Mouse (Mus musculus): ENCODE results near the gene Tap1. TPM values are rescaled to one million over a fixed set of nuclear protein-coding genes. Genes with fewer than 3 reads are reported as not detected.

Tap1 gene
- total RNA-seq, 2 experiments from 2014 or later = 2.7 to 3.3 TPM

DNA sequence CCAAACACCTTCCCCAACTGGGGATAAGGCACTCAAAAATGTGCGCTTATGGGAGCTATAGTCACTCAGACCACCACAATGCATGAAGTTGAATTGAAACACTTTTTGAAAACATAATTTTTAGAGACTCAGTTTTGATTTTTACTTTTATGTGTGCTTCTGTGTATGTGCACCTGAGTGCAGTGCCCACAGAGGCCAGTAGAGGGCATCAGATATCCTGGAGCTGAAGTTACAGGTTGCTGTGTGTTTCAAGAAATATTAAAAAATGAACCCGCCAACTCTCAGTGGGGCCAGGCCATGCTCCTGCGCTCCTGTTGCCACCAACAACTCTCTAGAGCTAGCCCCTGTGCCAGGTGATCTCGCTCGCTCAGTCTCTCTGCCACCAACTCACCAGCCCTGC is 14.8 kb upstream of the Tap1 start:
- intact Hi-C loops (cut with DNase I) = loop anchor here (5.0 kb wide), 1 partner anchor 65 kb away; the partner anchor contains the start of gene H2-Ob
- no peak for DNase-seq (ENCODE audit: extremely low spot score in 1 of 2, low spot score in 2 of 2)

DNA sequence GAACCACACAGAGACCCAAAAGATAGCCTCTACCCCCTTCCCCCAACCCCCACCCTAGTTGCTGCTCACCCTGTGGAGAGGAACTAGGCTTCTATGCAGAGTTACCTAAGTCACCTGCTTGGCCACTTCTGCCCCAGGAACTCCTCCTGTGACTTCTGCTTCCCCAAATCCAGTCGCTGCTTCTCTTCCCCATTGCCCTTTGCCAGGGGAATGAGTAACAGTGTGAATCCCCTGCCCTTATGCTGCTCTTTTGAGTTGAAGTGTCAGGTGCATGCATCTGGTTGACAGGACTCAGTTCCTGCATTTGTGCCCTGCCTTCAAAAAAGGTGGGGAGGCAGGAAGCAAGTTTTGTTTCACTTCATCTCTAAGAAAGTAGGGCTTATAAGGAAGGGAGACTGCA is 13.3 kb upstream of the Tap1 start:
- DNase-seq (ENCODE audit: extremely low spot score in 1 of 2, low spot score in 2 of 2) = no peak
- intact Hi-C loops (cut with DNase I) = loop anchor here (5.0 kb wide), 1 partner anchor 63 kb away; the partner anchor contains the start of gene H2-Ob

DNA sequence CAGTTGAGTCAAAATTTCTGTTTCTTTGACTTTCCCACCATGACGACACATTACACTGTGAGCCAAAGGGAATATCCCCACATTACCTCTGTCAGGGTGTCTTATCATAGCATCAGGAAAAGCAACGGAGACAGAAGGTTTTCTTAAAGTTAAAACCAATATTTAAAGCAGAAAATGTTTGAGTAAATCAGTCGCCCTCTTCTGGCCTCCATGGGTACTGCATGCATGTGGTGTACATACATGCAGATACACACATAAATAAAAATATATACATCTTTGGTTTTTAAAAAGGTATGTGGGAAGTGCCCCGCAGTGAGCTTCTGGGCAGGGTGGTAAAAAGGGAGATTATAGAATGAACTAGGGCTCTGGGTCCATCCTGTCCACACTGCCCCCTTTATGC is 10.2 kb upstream of the Tap1 start:
- intact Hi-C loops (cut with DNase I) = loop anchor here (5.0 kb wide), 1 partner anchor 175 kb away; the partner anchor contains the start of gene Btnl2
- no peak for DNase-seq (ENCODE audit: extremely low spot score in 1 of 2, low spot score in 2 of 2)

DNA sequence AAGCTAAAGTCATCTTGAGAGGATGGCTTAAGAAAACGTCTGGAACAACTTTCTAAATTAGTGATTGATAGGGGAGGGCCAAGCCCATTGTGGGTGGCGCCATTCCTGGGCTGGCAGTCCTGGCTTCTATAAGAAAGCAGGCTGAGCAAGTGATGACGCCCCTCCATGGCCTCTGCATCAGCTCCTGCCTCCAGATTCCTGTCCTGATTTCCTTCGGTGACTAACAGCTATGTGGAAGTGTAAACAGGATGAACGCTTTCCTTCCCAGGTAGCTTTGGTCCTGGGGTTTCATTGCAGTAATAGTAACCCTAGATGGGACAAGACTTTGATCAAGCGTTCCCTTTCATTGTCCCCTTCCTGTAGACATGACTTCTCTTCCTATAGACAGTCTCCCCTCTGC is 8.3 kb upstream of the Tap1 start:
- intact Hi-C loops (cut with DNase I) = loop anchor here (5.0 kb wide), 1 partner anchor 173 kb away; the partner anchor contains the start of gene Btnl2
- DNase-seq (ENCODE audit: extremely low spot score in 1 of 2, low spot score in 2 of 2) = no peak

DNA sequence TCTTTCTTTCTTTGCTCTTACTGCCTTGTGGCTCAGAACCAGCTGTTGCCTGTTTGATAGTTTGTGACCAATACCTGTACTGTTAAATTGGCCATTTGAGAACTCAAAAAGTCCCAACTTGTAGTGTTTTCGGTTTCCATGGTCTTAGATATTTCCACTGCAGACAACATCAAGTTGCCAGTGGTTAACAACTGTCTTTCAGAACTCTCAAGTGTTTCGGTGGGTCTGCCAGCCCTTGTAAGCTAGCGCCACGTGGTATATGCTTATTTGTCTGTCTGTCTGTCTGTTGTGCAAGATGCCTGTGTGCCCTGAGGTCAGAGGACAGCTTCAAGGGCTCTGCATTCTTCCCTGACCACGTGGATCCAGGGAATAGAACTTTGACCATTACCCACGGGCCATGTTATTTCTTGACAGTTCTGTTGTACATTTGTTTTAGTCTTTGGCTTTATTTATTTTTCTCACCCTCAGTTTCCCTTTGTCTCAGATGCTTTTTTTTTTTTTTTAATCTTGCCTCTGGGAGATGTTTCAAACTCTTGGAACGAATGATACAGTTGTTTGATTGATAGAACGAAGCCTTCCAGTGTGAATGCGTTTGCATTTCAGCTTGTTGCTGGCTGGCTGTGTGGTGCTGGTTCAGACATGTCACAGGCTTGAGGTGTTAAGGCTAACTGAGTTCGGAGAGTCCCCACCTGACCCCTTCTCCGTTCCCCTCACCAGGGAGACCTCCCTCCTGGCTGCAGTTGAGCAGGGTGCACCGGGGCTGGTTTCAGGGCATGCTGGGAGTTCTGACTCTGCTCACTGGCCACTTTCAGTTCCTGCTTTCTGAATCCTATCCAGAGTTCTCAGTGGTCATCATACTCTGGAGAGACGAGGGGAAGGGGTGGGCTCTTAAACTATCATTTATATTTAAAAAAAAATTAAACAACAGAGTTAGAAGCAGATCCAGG is 7.2 kb upstream of the Tap1 start:
- intact Hi-C loops (cut with DNase I) = loop anchor here (5.0 kb wide), 1 partner anchor 172 kb away; the partner anchor contains the start of gene Btnl2
- no peak for DNase-seq (ENCODE audit: extremely low spot score in 1 of 2, low spot score in 2 of 2)

DNA sequence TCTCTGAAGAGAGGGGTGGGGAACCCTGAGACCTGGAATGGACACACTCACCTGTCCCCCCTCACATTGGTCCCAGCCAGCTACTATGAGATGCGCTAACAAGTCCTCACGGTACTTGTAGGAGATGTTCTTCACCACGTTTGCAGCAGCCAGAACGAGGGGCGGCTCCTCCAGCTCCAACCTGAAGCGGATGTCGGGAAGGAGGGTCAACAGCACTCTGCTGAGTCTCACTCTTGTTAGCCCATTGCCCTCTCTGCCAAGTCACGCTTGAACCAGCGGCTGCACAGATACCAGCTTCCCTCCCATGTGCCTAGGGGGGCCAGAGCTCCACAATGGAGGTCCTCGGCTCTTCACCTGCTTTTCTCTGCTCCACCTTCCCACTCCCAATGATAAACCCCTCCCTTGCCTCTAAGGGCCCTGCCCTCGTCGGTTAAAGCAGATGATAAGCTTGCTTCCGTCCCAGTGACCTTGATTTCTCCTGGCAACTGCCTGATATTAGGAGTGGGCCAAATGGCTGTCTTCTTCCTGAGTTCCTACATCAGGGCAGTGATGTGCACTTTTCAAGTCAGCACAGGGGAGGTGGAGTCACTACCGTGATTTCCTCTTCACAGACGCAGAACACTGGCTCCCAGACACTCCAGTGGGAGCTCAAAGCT is 3.7 kb upstream of the Tap1 start:
- intact Hi-C loops (cut with DNase I) = no loop called here
- no peak for DNase-seq (ENCODE audit: extremely low spot score in 1 of 2, low spot score in 2 of 2)

DNA sequence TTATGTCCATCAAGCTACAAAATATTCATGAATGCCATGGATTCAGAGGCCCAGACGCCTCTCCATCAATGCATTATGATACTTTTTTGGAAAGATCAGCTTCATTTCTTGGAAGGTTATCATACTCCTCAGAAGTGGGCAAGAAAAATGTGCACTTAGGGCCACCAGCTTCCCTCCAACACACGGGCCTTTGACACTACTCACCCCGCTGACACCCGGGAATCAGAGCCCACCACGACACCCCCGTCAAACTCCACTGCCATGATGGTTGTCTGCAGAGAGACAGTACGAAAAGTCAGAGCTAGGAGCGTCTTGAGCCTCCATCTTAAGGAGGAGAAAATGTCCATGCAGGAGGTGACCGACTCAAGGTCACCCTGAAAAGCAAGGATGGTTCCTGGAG is 1.8 kb upstream of the Tap1 start:
- intact Hi-C loops (cut with DNase I) = no loop called here
- DNase-seq (ENCODE audit: extremely low spot score in 1 of 2, low spot score in 2 of 2) = no peak

DNA sequence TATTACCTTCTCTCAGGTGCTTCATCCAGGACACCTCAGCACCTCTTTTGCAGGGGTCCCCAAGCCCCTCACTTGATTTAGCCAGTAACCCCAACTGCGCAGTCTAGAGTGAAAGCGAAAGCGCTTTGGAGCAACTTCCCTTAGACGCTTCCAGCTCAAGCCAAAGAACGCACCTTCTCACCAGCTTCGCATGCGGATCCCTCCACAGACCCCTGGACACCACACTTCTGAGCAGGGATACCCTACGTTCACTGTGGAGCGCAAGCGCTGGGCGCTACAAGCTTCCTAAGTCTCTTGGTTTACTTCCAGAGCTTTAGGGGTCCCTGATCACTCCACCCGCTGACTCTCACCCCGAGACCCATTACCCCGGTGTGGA is 480 bp upstream of the Tap1 start:
- intact Hi-C loops (cut with DNase I) = no loop called here
- no peak for DNase-seq (ENCODE audit: extremely low spot score in 1 of 2, low spot score in 2 of 2)

DNA sequence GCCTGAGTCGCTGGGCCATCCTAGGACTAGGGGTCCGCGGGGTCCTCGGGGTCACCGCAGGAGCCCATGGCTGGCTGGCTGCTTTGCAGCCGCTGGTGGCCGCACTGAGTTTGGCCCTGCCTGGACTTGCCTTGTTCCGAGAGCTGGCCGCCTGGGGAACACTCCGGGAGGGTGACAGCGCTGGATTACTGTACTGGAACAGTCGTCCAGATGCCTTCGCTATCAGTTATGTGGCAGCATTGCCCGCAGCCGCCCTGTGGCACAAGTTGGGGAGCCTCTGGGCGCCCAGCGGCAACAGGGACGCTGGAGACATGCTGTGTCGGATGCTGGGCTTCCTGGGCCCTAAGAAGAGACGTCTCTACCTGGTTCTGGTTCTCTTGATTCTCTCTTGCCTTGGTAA is 657 bp downstream of the Tap1 start:
- no peak for DNase-seq (ENCODE audit: extremely low spot score in 1 of 2, low spot score in 2 of 2)
- intact Hi-C loops (cut with DNase I) = no loop called here

DNA sequence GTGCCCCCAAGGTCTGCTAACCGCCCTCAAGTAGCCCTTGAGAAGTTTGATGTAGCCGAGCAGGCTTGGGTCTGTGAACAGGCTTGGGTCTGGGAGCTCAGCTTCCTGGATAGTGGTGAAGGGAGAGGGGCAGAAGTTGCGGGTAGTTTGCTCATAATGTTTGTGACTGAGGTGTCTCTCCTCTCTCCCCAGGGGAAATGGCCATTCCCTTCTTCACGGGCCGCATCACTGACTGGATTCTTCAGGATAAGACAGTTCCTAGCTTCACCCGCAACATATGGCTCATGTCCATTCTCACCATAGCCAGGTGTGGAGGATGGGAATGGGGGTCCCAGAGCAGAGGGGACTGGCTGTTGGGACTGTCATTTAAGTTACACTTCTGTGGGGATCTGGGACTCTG is 1.6 kb downstream of the Tap1 start:
- no peak for DNase-seq (ENCODE audit: extremely low spot score in 1 of 2, low spot score in 2 of 2)
- intact Hi-C loops (cut with DNase I) = no loop called here

DNA sequence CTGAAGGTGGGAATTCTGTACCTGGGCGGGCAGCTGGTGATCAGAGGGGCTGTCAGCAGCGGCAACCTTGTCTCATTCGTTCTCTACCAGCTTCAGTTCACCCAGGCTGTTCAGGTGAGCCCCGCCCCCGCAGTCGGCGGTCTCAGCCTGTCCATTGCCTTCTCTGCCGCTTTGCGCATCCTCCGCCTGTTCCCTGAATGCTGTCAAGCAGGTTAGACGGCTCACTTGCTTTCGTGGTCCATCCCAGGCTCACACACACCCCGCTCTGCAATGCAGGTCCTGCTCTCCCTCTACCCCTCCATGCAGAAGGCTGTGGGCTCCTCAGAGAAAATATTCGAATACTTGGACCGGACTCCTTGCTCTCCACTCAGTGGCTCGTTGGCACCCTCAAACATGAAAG is 5.5 kb downstream of the Tap1 start:
- no peak for DNase-seq (ENCODE audit: extremely low spot score in 1 of 2, low spot score in 2 of 2)
- intact Hi-C loops (cut with DNase I) = no loop called here

DNA sequence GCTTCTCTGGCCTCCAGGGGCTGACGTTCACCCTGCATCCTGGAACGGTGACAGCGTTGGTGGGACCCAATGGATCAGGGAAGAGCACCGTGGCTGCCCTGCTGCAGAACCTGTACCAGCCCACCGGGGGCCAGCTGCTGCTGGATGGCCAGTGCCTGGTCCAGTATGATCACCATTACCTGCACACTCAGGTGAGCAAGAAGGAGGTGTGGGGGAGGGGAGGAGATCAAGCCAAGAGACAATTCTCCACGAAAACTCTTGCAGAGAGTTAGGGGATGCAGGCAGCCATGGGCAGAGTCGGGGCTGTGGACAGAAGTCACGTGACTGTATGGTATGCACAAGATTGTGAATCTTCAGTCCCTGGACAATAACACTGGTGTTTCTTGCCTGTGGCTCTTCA is 6.1 kb downstream of the Tap1 start:
- no peak for DNase-seq (ENCODE audit: extremely low spot score in 1 of 2, low spot score in 2 of 2)
- intact Hi-C loops (cut with DNase I) = no loop called here

DNA sequence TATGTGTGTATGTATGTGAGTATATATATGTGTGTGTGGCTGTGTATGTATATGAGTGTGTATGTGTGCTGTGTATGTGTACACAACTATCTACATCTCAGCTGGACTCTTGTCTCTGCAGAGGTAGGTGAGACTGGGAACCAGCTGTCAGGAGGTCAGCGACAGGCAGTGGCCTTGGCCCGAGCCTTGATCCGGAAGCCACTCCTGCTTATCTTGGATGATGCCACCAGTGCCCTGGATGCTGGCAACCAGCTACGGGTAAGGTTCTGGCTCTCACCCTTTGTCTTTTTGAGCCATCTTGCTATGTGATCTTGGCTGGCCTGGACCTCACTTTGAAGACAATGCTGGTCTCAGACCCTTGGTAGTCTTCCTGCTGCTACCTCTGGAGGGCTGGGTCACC is 7.4 kb downstream of the Tap1 start:
- intact Hi-C loops (cut with DNase I) = no loop called here
- DNase-seq (ENCODE audit: extremely low spot score in 1 of 2, low spot score in 2 of 2) = no peak

DNA sequence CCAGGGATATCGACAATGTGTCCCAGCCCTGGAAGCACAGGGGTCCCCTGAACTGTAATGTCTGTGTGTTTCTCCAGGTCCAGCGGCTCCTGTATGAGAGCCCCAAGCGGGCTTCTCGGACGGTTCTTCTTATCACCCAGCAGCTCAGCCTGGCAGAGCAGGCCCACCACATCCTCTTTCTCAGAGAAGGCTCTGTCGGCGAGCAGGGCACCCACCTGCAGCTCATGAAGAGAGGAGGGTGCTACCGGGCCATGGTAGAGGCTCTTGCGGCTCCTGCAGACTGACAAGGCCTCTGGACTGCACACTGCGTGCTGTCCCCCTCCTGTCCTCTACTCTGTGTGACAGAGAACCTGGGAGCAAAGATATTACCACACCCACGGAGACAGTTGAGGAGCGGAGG is 9.1 kb downstream of the Tap1 start:
- intact Hi-C loops (cut with DNase I) = no loop called here
- no peak for DNase-seq (ENCODE audit: extremely low spot score in 1 of 2, low spot score in 2 of 2)

DNA sequence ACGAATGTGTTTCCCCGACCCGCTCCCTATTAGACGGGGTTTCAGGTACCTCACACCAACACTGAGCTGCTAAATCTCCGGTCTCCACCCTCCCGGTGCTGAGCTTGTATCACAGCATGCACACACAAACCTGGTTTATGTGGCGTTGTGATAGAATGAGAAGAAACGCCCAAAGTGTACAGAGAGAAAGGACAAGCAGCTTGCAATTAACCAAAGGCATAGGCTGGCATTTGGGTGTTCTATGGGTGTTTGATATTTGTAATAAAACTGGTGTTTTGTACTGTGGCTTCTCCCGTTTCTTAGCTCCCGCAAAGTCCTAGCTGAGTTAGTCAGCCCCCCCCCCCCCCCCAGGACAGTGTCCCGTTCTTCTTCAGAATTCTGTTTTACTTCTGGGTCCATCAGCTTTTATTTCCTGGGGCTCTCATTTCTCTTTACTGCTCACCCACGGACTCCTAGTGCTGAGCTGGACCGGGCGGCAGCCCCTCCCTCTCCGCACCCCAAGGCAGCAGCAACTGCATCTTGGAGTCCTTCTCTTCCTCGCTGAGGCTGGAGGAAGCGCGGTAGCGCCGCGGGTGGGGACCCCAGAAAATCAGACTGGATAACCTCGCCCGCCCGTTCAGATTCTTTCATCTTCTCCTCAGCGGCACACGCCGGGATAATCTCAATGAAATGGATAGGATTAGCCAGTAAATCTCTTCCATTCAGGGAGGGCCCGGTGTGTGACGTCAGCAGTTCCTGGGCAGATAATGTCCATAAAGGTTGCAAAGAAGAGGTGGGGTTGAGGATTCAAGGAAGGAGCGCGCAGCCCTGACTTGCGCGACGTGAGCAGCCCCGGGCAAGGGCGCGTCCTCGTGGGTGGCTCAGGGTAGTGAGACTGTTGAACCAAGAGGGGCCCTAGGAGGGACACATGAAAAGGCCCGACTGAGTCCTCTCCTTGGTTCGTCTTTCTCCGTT is 9.9 kb downstream of the Tap1 start, which contains the start of gene Psmb8:
Gene Psmb8, plus strand, starts transcription at position 781 of the 954 bp plus-strand sequence.
- DNase-seq (ENCODE audit: extremely low spot score in 1 of 2, low spot score in 2 of 2) = peak; percentile 81 to 93
- intact Hi-C loops (cut with DNase I) = no loop called here

DNA sequence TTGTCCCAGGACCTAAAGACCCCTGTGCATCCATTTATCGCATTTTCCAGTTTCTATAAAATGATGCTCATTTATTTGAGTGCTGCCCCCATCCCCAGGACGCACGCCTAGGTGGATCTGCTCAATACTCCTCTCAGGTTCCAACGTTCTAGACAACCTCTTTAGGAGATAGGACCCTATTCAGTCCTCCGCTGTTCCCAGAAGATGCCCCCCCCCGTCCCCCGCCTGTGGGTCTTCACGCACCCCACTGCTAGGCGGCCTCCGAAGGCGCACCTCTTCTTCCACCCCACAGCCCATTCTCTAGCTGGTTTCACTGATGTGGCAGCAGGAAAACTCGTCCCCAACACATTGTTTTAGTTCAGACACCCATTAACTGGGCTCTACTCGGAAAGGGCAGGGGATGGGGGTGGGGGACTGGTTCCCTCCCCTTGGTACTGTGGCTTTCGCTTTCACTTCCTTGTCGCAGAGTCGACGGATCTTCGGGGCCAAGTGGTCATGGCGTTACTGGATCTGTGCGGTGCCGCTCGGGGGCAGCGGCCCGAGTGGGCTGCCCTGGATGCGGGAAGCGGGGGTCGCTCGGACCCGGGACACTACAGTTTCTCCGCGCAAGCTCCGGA is 10.7 kb downstream of the Tap1 start:
- peak in 1 of 2 experiments; percentile 60 for DNase-seq (ENCODE audit: extremely low spot score in 1 of 2, low spot score in 2 of 2)
- intact Hi-C loops (cut with DNase I) = no loop called here

DNA sequence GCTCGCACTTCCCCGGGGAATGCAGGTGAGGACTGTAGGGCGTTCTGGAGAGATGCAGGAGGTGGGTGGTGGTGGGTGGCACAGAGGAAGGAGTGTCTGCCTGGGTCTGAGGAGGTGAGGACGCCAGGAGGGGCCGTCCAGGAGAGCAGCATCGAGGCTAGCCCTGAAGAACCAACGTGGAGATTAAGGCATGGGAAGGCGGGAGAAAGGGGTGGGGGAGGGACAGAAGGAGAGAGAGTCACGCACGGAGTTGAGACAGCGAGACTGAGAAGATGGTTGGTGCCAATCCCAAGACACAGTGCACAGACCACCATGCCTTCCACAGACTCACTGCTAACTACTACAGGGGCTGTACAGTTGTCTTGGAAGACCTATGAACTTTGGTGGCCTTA is 11.2 kb downstream of the Tap1 start:
- DNase-seq (ENCODE audit: extremely low spot score in 1 of 2, low spot score in 2 of 2) = no peak
- intact Hi-C loops (cut with DNase I) = no loop called here

DNA sequence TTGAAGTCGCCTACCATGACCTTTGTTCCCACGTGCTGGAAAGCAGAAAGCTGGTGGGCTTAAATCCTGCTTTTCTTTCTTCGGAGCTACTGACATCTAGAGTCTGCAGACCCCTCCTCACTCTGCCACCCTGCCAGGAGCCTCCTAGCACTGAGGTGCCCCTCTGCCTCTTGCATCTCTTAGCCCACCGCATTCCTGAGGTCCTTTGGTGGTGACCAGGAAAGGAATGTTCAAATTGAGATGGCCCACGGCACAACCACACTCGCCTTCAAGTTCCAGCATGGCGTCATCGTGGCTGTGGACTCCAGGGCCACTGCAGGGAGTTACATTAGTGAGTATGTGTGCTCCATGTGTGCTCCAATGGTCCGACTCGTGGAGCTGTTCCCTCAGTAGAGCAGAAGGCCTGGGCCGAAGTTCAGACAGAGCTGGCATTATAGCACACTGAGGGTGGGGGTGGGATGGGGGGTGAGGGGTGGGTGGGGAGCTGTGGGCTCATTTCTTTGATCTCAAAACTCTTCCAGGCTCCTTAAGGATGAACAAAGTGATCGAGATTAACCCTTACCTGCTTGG is 11.8 kb downstream of the Tap1 start:
- DNase-seq (ENCODE audit: extremely low spot score in 1 of 2, low spot score in 2 of 2) = no peak
- intact Hi-C loops (cut with DNase I) = no loop called here
